Mouse (Mus musculus) lung, embryonic 16.5 days (tissue): Measurements from ENCODE around the gene Ankrd34a. TPM values are rescaled to one million over a fixed set of nuclear protein-coding genes. Genes with fewer than 3 reads are reported as not detected.

ENCODE experiments used
- ATAC-seq: fragments of 200-750 bp; cut with Nextera tagmentation; 2 replicates; pipeline ENCODE4 v1.8.0; 2017; ENCODE audit warnings: low read depth, mild to moderate bottlenecking, moderate library complexity
- H3K27ac ChIP-seq: fragments of 300-500 bp; sonication (generic); 2 replicates; pipeline ENCODE4 v1.5.1; 2014; ENCODE audit warnings: mild to moderate bottlenecking, control low read depth, low read length
- H3K27me3 ChIP-seq: fragments of 300-500 bp; sonication (generic); 2 replicates; pipeline ENCODE4 v1.6.1; 2014; ENCODE audit warnings: low read depth, low read length, mixed read lengths; ENCODE audit not compliant: control insufficient read depth, insufficient read depth
- H3K36me3 ChIP-seq: fragments of 300-500 bp; sonication (generic); 2 replicates; pipeline ENCODE4 v1.6.1; 2014; ENCODE audit warnings: low read length; ENCODE audit not compliant: control insufficient read depth, insufficient read depth
- H3K4me1 ChIP-seq: fragments of 300-500 bp; sonication (generic); replicated peaks from 2 replicates; pipeline ENCODE4 v1.6.1; 2014; ENCODE audit warnings: low read length, mixed read lengths; ENCODE audit not compliant: control insufficient read depth, insufficient read depth
- H3K4me2 ChIP-seq: fragments of 300-500 bp; sonication (generic); 2 replicates; pipeline ENCODE4 v1.6.1; 2014; ENCODE audit warnings: low read depth, low read length, control low read depth
- H3K4me3 ChIP-seq: fragments of 300-500 bp; sonication (generic); 2 replicates; pipeline ENCODE4 v1.5.1; 2014; ENCODE audit warnings: mild to moderate bottlenecking, low read length, control low read depth
- H3K9ac ChIP-seq: fragments of 300-500 bp; sonication (generic); 2 replicates; pipeline ENCODE4 v1.6.1; 2014; ENCODE audit warnings: low read length, control low read depth
- H3K9me3 ChIP-seq: fragments of 300-500 bp; sonication (generic); 2 replicates; pipeline ENCODE4 v1.6.1; 2016; ENCODE audit warnings: low read length; ENCODE audit not compliant: control insufficient read depth
- WGBS: fragments of 180-500 bp; shearing (Covaris S2); extraction: QIAGEN DNeasy Blood & Tissue Kit; methylation state at CpG from one replicate; pipeline ENCODE4 v1.1.7; 2014; 5-methylcytosine and 5-hydroxymethylcytosine counted together
- polyA plus RNA-seq: library from polyadenylated mRNA; unstranded; fragments of >200 nt; fragmentation: Nextera tagmentation; extraction: Ambion mirVana; gene quantifications from 2 replicates; pipeline ENCODE4 v1.2.1, GENCODE M21; 2015

Gene Ankrd34a
- polyA plus RNA-seq, 1 experiment from 2014 or later = 1.6 TPM

DNA sequence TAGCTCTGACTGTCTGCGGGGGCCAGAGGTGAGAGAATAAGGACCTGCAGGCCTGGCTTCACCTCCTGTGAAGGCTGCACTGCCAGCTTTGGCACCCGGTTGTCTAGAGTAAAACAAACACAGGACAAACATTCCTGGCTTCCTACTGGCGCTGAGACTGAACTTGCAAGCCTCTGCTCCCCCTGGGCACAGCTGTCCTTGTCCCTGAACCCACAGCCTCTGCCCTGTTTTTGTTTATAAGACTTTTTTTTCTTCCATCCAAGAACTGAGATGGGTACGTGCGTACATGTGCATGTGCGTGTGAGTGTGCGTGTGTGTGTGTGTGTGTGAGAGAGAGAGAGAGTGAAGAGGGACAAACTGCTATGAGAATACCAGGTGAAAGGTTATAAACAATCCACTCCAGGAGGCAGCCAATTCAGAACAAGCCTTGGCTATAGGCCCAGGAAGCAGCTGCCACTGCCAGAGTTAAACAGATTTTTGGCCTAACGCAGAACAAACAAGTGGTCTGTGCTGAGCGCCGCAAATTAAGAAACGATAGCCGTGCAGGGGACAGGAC, 41.3 kb upstream of the Ankrd34a start:
- H3K4me1 ChIP-seq = peaks cover 35% of the 10 kb centered on the region
- 10% methylated on average over 12 of the region's 12 CpGs for WGBS
- H3K27me3 ChIP-seq = no peaks in the 10 kb centered on the region
- H3K27ac ChIP-seq = peak overlapping the region; percentile 91
- H3K9ac ChIP-seq = no peak overlapping the region; the same call in 1 of the 2 replicates
- peaks cover 6% of the 10 kb centered on the region; the same call in 1 of the 2 replicates for H3K36me3 ChIP-seq
- H3K4me2 ChIP-seq = peak overlapping the region; percentile 57
- ATAC-seq = peak; percentile 63
- H3K4me3 ChIP-seq = no peak overlapping the region
- H3K9me3 ChIP-seq = no peaks in the 10 kb centered on the region

DNA sequence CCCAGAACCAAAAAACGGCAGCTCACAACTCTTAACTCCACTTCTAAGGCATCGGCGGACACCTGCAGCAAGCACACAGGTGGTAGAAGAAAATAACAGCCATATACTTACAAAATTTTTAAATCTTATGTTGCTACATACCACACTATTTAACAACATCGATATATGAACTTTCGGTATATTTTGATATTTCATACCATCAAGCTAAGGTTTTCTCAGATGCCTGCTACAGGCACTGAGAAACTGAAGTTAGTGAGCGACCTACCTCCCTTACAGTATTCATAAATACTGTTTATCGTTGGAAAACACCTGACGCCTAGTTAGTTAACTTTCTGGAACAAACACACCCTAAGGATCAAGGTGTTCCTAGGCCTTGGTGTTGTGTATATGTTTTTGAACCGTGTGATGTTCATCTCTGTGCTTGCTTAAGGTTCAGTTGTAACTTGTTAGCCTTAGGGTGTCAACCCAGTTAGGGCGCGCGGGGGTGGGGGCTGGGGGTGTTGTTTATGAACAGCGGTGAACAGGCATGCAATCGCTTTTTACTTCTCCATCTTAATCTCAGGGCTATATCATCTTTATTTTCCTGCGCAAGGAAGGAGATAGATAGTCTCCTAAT, 40.3 kb upstream of the Ankrd34a start:
- 67% methylated on average over 15 of the region's 15 CpGs for WGBS
- Histone ChIP-seq H3K27ac (peak overlapping the region; percentile 91), H3K9me3 (no peaks in the 10 kb centered on the region), H3K4me2 (peak overlapping the region; percentile 57), H3K27me3 (no peaks in the 10 kb centered on the region), H3K9ac (peak overlapping the region; percentile 71; the same call in 1 of the 2 replicates), H3K36me3 (peaks cover 15% of the 10 kb centered on the region; the same call in 1 of the 2 replicates), H3K4me1 (peaks cover 44% of the 10 kb centered on the region), H3K4me3 (peak overlapping the region; percentile 88; the same call in 1 of the 2 replicates)
- ATAC-seq = no peak

DNA sequence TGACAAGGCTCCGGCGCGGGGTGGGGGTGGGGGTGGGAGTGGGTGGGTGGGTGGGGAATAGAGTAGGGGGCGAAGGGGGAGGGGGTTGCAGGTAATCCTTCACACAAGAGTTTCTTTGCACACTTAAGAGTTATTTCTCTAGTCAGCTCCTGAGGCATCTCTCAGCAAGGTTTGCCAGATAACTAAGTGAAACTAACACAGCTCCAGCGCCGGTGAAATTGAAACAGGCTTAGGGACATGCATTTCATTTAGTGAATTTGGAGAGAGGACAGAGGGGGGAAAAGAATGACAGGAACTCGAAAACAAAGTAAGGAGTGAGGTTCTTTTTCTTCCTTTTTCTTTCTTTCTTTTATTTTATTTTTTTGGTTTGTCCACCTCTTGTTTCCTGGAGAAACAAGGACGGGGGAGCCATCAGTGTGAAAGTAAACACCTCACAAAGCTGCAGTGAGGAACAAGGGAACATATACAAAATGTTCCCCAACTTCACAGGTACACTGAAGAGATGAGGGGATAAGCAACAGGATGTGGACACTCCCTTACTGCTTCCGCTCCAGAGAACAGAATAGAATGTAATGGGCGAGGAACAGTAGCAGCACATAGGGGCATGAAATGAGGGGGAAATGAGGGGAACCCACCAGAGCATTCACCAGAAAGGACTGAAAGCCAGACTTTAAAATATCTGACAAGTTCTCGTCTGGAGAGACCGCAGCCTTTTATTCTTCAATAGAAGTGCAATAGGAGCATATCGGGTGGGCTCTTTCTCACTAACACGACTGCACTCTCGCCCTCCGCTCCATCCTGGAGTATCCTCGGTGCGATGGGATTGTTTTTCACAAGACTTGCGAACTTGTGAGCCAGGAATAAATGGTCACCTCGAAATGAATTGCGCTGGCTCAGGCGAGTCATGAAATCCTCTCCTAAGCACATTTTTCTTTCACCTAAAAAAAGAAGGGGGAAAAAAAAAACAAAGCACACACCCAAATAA, 39.5 kb upstream of the Ankrd34a start:
- no peak for ATAC-seq
- Histone ChIP-seq H3K4me3 (peak overlapping the region; percentile 88), H3K4me2 (peak overlapping the region; percentile 57), H3K4me1 (peaks cover 42% of the 10 kb centered on the region), H3K9ac (peak overlapping the region; percentile 71), H3K9me3 (no peaks in the 10 kb centered on the region), H3K27ac (peak overlapping the region; percentile 91), H3K36me3 (peaks cover 19% of the 10 kb centered on the region; the same call in 1 of the 2 replicates), H3K27me3 (no peaks in the 10 kb centered on the region)
- WGBS = 2% methylated on average over 22 of the region's 22 CpGs

GRCm38 (mm10) chr3:96557694-96558093, 38.7 kb upstream of the Ankrd34a start, which contains the start of gene Txnip:
Gene Txnip, plus strand, starts transcription at chr3:96557957.
- Histone ChIP-seq H3K4me1 (peaks cover 42% of the 10 kb centered on the region), H3K4me2 (peak within 1 kb of the TSS; percentile 66), H3K9me3 (no peaks in the 10 kb centered on the region), H3K9ac (peak within 1 kb of the TSS; percentile 90), H3K27me3 (no peaks in the 10 kb centered on the region), H3K36me3 (peaks cover 19% of the 10 kb centered on the region; the same call in 1 of the 2 replicates), H3K27ac (peak within 1 kb of the TSS; percentile 96), H3K4me3 (peak within 1 kb of the TSS; percentile 88)
- ATAC-seq = peak; percentile 96
- 0% methylated on average over 26 of the region's 26 CpGs for WGBS

DNA sequence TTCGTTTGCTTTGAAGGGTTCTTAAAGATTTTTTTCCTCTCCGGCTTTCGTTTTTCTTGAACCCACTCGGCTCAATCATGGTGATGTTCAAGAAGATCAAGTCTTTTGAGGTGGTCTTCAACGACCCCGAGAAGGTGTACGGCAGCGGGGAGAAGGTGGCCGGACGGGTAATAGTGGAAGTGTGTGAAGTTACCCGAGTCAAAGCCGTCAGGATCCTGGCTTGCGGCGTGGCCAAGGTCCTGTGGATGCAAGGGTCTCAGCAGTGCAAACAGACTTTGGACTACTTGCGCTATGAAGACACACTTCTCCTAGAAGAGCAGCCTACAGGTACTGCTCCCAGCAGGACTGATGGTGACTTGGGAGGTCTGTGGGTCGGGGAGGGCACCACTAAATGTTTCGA, 38.3 kb upstream of the Ankrd34a start:
- H3K4me1 ChIP-seq = peaks cover 42% of the 10 kb centered on the region

DNA sequence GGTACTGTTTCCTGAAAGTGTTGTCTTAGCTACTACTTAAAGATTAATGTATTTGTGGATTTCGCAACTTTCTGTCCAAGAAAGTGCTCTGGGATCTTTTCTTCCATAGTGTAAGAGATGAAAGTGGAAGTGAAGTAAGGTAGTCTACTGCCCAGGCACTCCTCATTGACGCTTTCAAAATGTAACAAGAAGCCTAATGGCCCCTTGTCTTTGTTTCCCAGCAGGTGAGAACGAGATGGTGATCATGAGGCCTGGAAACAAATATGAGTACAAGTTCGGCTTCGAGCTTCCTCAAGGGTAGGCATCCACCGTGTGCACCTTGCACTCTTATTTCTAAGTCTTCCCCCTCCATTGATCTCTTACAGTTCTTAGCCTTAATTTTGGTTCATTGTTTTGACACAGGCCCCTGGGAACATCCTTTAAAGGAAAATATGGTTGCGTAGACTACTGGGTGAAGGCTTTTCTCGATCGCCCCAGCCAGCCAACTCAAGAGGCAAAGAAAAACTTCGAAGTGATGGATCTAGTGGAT, 37.7 kb upstream of the Ankrd34a start:
- Histone ChIP-seq H3K4me3 (peak overlapping the region; percentile 88), H3K9me3 (no peaks in the 10 kb centered on the region), H3K4me2 (peak overlapping the region; percentile 66), H3K9ac (peak overlapping the region; percentile 90), H3K36me3 (peaks cover 19% of the 10 kb centered on the region; the same call in 1 of the 2 replicates), H3K27ac (peak overlapping the region; percentile 96), H3K4me1 (peaks cover 42% of the 10 kb centered on the region), H3K27me3 (no peaks in the 10 kb centered on the region)
- ATAC-seq = no peak
- 14% methylated on average over 10 of the region's 10 CpGs for WGBS

More for the DNA sequence above, 38.3 kb upstream of the Ankrd34a start:
- Histone ChIP-seq H3K4me3 (peak overlapping the region; percentile 88), H3K9ac (peak overlapping the region; percentile 90), H3K4me2 (peak overlapping the region; percentile 66), H3K9me3 (no peaks in the 10 kb centered on the region), H3K27ac (peak overlapping the region; percentile 96), H3K27me3 (no peaks in the 10 kb centered on the region), H3K36me3 (peaks cover 19% of the 10 kb centered on the region; the same call in 1 of the 2 replicates)
- WGBS = under 1% methylated on average over 17 of the region's 17 CpGs
- no peak for ATAC-seq

DNA sequence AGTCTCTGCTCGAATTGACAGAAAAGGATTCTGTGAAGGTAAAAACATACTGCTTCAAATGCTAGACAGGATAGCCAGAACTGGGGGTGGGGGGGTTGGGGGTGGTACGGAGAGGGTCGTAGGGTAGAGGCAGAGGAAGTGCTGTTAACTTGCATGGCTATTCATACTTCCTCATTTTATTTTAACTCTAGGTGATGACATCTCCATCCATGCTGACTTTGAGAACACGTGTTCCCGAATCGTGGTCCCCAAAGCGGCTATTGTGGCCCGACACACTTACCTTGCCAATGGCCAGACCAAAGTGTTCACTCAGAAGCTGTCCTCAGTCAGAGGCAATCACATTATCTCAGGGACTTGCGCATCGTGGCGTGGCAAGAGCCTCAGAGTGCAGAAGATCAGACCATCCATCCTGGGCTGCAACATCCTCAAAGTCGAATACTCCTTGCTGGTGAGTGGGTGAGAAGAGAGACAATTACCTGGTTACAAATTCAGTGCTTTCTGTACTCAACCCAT, 37.0 kb upstream of the Ankrd34a start:
- H3K9ac ChIP-seq = peak overlapping the region; percentile 90
- peaks cover 19% of the 10 kb centered on the region; the same call in 1 of the 2 replicates for H3K36me3 ChIP-seq
- ATAC-seq = no peak
- H3K4me3 ChIP-seq = peak overlapping the region; percentile 88
- H3K4me2 ChIP-seq = peak overlapping the region; percentile 66
- no peaks in the 10 kb centered on the region for H3K27me3 ChIP-seq
- no peaks in the 10 kb centered on the region for H3K9me3 ChIP-seq
- peaks cover 46% of the 10 kb centered on the region for H3K4me1 ChIP-seq
- 62% methylated on average over 12 of the region's 12 CpGs for WGBS
- H3K27ac ChIP-seq = peak overlapping the region; percentile 50

DNA sequence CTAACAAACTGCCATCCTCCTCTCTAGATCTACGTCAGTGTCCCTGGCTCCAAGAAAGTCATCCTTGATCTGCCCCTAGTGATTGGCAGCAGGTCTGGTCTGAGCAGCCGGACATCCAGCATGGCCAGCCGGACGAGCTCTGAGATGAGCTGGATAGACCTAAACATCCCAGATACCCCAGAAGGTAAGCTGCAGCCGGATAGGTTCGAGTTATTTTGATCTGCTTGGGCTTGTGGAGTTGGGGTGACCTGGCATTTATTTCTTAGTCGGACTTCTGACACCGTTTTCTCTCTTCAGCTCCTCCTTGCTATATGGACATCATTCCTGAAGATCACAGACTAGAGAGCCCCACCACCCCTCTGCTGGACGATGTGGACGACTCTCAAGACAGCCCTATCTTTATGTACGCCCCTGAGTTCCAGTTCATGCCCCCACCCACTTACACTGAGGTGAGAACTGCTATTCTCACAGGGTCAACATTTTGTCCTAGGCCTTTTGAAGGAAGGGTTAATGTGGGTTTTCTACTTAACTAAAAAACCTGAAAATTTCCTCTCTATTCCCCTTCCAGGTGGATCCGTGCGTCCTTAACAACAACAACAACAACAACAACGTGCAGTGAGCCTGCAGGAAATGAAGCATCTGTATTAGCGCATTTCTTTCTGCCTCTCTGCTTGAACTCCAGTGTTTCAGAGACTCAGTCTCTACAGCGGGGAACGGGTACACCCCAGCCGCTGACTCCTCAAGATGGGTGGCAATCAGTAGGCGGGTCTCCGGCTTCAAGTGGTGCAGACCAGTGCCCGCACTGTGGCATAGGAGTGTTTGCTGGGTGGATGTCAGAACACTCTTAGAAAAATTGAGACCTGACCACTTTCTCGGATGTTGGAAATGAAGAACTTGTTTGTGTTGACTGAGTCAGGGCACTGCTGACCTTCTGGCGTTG, 36.3 kb upstream of the Ankrd34a start:
- H3K27ac ChIP-seq = peak overlapping the region; percentile 68
- ATAC-seq = no peak
- peak overlapping the region; percentile 88 for H3K4me3 ChIP-seq
- WGBS = 59% methylated on average over 23 of the region's 23 CpGs
- H3K9ac ChIP-seq = peak overlapping the region; percentile 90
- peaks cover 19% of the 10 kb centered on the region; the same call in 1 of the 2 replicates for H3K36me3 ChIP-seq
- H3K27me3 ChIP-seq = no peaks in the 10 kb centered on the region
- H3K9me3 ChIP-seq = no peaks in the 10 kb centered on the region
- H3K4me1 ChIP-seq = peaks cover 43% of the 10 kb centered on the region
- H3K4me2 ChIP-seq = peak overlapping the region; percentile 66
